Mouse (Mus musculus) mouse embryonic stem cell (cell line): ENCODE results near the gene Cdc42ep1.
"Not testable (repeated sequence)": the region's sequence is repeated elsewhere in the genome, so short reads cannot be mapped to it uniquely, and the experiment has no call there.

Source experiments
- in situ Hi-C, 2 experiments: fragments of 300-500 bp; cut with MboI; formaldehyde crosslinking; loops; 1 replicate in 1 of 2; 3 replicates in 1 of 2; pipeline ENCODE4 v1.14.3; 2019 to 2020; ENCODE audit warnings: low sequenced_read_pairs in 2 of 2, low pct_unique_long_range_greater_than_20kb in 1 of 2, mixed read lengths in 1 of 2; ENCODE audit not compliant: unreplicated experiment in 1 of 2

Gene Cdc42ep1

DNA sequence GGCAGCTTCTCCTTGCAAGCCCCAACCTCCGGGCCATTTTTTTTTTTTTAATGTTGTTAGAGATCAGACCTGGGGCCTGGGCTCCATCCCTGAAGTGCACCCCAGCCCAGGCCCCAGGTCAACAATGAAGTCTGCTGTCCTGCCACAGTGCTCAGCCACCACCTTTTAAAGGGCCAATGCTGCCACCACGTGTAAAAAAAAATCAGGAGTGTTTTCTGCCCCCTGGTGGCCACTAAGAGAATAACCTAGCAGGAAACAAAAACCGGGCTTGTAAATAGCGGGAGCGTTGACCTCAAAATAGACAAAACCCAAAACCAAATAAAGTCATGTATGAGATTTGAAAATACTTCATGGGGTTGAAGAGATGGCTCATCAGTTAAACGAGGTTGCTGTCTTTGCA, 27.4 kb downstream of the Cdc42ep1 start:
- in situ Hi-C loops, result no loop called here

DNA sequence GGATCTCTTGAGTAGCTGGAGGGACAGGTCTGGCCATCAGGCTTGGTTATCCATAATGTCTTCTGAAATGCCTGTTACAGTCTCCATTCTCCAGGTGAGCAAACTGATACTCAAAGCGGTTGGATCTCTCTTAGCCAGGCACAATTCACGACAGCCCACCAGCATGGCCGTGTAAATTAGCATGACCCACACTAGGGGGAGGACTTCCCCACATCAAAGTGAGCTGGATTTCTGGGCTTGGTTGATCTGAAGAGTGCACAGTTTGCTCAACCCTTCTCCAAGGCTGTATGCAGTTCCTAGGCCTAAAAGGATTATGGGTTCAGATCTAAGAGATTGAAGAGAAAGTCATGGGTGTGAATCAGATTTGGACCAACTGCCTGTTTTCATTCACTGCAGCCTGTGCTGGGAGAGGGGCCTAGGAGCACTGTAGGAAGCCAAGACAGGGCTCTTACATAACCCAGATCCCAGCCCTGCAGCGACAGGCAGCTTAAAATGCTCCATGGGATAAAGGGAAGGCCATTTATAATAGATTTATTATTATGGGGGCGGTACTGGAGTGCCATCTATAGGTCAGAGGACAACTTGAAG, 29.7 kb downstream of the Cdc42ep1 start:
- in situ Hi-C loops, result no loop called here

DNA sequence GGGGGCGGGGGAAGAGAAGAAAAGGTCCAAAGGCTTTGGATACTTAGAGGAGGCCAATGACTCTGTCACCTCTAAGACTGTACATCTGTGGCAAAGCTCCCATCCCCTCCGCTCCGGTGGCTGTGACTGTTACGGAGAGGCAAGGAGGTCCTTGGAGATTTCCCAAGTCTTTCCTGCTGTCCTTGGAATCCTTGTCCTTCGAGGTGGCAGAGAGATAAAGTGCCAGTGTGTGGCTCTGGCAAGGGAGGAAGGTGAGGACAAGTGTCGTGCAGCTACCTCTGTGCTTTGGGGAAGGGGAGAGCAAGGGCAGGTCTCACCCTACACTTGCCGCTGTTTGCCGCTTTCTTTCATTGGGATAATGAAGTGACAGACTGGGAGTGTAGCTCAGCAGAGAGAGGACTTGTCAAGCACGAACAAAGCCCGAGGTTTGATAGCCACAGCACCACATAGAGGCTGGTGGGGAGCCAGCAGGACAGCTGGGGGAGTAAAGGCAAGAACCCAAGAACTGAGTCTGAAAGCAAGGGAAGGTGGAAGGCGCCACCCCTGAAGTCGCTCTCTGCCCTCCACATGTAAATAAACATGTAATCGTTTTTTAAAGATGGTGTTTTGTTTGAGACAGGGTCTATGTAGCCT, 31.5 kb downstream of the Cdc42ep1 start:
- in situ Hi-C loops, result no loop called here

DNA sequence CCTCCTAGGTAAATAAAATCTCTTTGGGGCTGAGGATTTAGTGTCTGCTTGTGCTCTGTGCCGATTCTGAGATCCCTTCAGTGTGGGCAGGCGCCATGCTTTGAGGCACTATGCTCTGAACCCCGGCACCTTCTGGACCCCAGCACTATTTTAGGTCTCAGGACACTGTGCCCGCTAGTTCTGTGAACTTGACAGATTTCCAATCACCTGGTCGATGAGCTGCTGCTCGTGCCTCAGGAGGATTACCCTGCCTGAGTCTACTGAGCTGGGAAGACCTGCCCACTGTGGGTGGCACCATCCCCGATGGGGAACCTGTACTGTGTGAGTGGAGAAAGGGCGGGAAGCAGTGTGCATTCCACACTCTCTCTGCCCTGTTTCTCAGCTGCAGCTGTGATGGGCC, 32.6 kb downstream of the Cdc42ep1 start:
- in situ Hi-C loops, result no loop called here

DNA sequence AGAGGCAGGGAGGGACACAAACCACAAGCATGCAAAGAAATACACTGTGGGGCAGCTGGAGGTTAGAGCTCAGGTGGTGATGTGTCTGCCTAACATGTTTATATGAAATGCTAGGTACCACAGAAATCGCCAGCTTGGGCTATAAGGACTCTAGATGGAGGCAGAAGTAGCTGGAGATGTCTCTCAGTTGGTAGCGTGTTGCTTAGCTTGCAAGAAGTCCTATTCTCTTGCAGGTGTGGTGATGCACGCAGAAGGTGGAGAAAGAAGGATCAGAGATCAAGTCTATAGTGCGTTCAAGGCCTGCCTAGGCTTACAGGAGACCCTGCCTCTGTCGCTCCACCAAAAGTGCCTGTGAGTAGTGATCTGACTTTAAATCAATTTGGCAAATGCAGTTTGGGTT, 33.1 kb downstream of the Cdc42ep1 start:
- in situ Hi-C loops, result no loop called here

DNA sequence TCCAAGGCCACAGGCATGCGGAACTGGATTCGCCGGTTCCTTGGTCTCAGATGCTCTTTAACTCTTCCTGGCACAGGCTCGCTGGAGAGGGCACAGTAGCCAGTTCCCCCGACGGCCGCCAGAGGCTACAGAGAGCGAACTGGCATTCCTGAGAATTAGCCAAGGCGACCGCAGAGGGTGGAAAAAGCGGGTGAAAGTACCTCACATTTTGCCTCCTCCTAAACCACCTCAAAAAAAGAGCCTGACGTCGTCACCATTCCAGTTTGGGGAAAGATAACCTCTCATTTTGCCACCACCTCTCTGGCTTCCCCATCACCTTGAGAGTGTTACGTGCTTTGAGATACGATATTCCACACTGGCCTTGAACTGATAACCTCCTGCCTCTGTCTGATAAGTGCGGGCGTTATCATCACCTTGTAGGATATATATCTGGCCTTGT, 33.9 kb downstream of the Cdc42ep1 start:
- in situ Hi-C loops, result no loop called here

DNA sequence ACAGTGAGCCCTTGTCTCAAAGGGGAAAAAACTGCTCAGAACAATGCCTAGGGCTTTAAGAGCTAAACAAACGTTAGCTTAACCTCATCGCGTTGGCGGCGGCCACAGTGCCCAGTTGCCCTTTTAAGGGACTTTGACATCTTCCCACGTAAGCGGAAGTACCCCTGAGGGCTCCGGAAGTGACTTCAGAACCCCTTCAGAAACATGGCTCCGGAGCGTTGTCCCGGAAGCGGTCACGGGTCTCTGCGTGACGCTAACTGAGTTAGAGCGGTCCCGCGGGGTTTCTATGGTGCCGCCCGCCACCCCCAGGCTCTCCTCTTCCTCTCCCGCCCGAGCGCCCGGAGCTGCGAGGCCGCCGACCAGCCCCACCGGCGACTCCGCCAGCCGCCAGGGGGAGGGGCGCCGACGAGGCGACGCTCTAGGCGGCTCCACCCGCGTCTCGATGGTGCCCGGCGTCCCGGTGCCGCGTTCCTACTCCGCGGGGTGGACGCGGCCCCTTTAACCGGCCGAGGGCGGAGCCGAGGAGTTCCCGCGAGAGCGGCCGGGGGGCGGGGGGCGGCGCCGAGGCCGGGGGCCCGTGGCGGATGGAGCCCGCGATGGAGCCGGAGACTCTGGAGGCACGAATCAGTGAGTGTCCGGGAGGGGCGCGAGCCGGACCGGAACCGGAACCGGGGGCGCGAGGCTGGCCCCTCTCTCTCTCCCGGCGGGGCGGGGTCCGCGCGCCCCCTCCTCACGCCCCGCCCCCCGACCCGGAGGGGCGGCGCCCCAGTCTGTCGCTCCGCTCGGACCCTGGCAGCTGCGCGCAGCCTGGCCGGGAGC, 34.8 kb downstream of the Cdc42ep1 start, which contains the start of gene Gga1:
TSS of gene Gga1 (plus strand) at position 200 of the 819 bp plus-strand sequence.
- in situ Hi-C loops, result no loop called here

DNA sequence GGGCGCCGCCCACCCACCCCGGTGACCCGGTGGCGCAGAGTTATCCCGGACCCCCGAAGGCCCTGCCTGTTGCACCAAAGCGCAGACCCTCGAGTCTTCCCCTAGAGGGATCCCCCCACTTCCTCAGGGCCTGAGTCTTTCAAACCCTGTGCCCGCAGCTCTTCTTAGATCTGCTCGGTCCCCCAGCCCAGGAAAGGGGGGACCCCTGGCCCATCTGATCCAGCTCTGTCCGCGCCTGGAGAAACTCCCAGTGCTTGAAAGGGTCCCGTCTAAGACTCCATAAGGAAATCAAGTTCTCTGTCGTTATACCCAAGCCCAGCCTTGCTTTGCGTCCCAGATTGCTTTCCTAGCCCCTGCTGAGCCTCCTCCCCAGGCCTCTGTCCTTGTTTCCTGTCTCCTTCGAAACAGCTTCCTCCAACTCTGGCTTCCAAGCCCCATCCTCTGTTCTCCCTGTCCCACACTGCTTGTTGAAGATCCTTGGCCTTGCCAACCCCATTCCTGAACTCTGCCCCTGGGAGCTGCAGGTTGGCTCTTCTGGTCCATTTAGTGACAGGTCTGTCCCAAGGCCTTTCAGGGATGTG, 35.5 kb downstream of the Cdc42ep1 start:
- in situ Hi-C loops, result no loop called here

DNA sequence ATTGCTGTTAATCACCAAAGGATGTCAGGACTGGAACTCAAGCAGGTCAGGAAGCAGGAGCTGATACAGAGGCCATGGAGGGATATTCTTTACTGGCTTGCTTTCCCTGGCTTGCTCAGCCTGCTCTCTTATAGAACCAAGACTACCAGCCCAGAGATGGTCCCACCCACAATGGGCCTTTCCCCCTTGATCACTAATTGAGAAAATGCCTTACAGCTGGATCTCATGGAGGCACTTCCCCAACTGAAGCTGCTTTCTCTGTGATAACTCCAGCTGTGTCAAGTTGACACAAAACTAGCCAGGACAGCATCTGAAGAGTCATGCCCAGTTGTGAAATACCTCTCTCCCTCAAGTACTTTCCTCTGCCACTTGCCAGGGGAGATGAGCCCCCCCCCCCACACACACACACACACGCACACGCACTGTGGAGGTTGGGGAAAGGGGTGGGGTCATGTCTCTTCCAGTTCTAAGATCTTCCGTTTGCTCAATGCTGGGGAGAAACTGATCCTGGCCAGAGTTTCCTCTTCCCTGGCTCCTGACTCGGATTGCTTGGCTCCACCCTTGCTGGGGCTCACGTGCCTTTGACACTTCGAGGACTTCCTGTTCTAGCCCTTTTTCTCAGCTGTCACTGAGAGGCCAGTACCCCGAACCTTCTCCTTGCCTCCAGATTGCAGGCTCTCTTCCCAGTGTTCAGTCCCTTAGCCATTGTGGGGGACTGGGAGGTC, 36.5 kb downstream of the Cdc42ep1 start:
- in situ Hi-C loops, result not testable (repeated sequence)

DNA sequence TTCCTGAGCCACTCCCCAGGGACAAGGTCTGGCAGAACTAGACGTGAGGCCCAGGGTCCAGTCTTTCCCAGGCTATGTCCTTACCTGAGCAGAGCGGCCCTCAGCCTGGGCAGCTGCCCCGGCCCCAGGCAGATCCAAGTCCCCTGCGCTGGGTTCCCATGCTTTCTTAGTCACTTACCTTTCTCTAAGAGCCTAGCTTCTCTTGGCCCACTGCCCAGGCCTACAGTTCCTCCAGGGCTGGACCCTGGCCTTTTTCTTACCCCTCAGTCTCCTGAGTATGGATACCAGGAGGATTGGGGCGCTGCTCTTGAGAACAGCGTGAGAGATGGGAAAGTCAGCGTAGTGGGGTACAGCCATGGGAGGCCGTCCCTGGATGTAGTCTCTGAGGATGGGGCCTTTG, 38.0 kb downstream of the Cdc42ep1 start:
- in situ Hi-C loops, result no loop called here

DNA sequence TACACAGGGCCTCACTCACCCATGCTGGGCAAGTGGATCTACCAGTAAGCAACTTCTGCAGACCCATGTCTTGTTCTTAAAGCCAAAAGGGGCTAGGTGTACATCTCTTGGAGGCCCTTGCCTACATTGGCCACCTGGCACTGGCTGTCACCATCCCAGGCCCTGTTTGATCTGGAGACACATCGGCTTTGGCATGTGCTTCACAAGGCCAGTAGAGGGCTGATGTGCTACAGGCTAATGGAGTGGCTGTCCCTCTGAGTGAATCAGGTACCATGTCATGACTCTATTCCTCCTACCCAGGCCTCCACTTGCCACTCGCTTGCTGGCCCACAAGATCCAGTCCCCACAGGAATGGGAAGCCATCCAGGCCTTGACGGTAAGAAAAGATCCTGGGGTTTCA, 39.4 kb downstream of the Cdc42ep1 start:
- in situ Hi-C loops, result no loop called here

DNA sequence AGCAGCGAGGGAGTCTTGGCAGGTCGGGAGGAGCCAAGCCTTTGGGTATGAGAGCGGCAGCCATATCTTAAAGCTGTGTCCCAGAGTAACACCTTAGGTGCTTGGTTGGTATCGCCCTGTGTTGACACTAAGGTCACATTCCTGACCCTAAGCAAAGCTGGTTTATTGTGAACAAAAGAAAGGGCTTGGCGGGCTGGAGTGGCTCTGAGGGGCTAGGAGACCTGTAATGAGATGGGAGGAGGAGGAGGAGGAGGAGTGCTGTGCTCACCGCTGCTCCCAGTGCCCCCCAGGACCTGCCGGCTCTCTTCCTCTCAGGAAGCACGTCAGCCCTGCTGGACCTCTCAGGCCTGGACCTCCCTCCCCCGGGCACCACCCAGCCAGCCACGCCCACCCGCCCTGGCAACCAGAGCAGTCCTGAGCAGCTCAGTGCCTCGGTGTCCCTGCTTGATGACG, 47.0 kb downstream of the Cdc42ep1 start:
- in situ Hi-C loops, result no loop called here

DNA sequence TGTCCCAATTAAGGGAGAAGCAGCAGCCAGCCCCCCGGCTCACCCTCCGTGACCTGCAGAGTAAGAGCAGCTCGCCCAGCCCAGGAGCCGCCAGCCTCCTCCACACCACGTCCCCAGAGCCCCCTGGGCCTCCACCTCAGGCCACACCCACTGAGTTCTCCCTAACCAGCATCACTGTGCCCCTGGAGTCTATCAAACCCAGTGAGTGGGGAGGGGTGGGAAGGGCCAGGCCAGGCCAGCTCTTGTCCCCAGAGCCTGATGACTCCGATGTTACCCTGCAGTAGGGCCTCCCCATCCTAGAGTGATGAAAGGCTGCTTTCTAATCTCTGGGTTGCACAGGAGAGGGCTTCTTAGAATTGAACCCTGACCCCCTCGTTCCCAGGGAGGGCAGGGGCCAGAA, 50.0 kb downstream of the Cdc42ep1 start:
- in situ Hi-C loops, result no loop called here

DNA sequence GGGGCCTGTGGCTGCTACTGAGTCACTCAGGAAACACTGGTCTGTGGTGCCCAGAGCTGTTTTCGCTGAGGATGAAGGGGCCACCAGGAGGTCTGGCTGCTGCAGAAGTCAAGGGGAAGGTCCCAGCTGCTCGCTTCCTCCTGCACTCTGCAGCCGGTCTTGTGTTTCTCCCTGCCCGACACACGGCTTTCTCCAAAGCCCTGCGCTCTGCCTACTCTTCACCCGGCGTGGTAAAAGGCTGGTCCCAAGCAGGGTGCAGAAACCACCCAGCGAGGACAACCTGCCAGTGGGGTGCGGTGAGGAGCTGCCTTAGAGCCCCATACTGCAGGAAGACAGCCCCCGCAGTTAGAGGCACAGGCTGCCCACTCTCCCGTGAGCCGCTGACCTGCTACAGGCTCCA, 52.3 kb downstream of the Cdc42ep1 start:
- in situ Hi-C loops, result no loop called here

DNA sequence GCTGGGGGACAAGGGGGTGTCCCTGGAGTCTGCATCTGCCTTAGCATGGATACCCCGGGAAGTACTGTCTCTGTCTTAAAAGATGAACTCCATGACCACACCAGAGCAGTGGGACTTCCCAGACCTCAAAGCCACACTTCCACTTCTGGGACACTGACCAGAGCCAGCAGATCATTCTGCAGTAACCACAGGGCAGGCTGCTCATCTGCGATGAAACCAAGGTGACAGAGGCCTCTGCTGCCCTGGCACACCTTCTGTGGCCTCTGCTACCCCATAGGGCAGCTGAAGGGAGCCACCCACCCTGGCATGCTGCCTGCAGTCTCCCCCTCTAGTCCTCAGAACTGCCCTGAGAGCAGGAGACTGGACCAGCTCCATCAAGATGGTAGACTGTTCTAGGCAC, 53.3 kb downstream of the Cdc42ep1 start:
- in situ Hi-C loops, result no loop called here

DNA sequence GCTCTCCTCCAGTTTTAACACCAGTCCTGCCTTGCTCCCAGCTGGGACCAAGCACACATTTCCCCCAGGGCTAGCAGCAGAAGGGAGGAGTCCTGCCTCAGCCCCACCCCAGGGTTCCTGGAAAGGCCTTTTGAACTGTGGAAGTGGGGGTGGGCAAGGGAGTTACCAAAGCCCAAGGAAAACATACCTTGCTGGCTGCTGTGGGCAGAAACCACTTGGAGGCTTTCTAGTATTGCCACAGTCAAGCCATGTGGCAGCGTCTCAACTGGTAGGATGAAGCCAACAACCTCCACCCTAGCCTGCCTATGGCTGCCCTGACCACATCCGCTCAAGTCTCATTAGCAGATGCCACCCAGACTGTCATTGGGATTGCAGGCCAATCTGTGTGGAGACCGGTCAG, 53.7 kb downstream of the Cdc42ep1 start:
- in situ Hi-C loops, result no loop called here

DNA sequence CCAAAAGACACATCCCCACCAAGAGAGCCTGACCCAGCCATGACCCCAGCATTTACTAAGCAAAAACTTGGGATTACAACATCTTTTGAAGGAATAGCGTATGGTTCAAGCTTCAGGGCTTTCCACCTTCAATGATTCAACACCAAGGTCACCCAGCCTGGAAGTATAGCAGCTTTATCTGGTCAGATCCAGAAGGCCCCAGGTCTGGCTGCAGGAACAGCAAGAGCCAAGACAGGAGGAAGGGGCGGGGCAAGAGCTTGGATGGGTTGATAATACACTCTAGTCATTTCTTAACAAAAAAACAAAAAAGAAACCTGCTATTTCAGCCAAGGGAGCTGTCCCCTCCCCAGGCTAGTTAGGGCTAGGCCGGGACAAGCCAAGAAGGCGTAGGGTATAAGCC, 55.1 kb downstream of the Cdc42ep1 start:
- in situ Hi-C loops, result no loop called here

DNA sequence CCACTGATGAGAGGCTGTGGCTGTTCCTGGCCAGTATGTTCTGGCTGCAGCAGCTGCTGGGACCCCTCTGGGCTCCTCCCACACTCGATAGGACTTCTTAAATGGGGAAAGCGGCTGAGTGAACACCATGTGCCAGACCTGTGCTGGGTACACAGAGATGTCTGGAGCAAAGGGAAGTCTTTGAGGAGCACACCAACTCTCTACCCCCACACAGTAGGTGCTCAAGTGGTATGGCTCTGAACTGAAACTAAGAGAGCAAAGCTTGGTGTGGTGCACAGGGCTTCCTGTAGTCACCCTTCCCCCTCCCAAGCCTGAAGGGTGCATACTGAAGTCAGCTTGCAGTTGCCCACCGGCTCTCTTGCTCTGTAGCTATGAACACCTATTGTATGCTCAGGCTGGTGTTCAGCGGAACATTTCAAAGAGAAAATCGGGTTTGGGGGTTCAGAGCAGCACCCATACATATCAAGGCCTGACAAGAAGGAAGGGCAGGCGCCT, 56.1 kb downstream of the Cdc42ep1 start:
- in situ Hi-C loops, result no loop called here

DNA sequence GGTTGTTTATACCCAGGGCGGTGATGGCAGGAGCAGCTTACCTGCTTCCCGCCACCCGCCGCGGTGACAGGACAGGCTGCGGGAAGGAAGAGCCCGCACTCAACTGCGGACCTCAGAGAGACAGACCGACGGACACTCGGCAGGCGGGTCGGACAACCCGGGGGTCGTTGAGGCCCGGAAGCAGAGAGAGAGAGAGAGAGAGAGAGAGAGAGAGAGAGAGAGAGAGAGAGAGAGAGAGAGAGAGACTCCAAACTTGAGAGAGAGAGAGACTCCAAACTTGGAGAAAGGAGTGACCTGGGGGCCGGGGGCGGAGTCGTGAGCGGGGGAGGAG, 57.0 kb downstream of the Cdc42ep1 start, which contains the start of gene Gm49510:
TSS of gene Gm49510 (plus strand) at position 259 of the 331 bp plus-strand sequence.
- in situ Hi-C loops, result no loop called here
